Mouse (Mus musculus) CH12.LX (cell line): ENCODE measurements around the gene Usp11. TPM values are rescaled to one million over a fixed set of nuclear protein-coding genes. Genes with fewer than 3 reads are reported as not detected.

Experiments used
- DNase-seq: peaks from one replicate; pipeline ENCODE4 v3.0.0-alpha.2; 2013; ENCODE audit errors: extremely low read depth
- H3K27ac ChIP-seq: 2 replicates; pipeline ENCODE4 v1.5.1; 2012; ENCODE audit warnings: low read depth, mild to moderate bottlenecking, control low read depth, moderate library complexity; ENCODE audit not compliant: insufficient read depth
- H3K27me3 ChIP-seq: replicated peaks from 2 replicates; pipeline ENCODE3; 2012; ENCODE audit warnings: inconsistent platforms
- H3K36me3 ChIP-seq, 2 experiments: replicated peaks in 1 of 2; 2 replicates each; pipeline versions ENCODE3 to v1.6.1; 2012; ENCODE audit warnings: inconsistent platforms in 1 of 2, low read length in 1 of 2, mild to moderate bottlenecking in 1 of 2, mixed read lengths in 1 of 2, moderate library complexity in 1 of 2; ENCODE audit not compliant: control insufficient read depth in 1 of 2, insufficient read depth in 1 of 2
- H3K4me1 ChIP-seq, 2 experiments: 2 replicates each; pipeline ENCODE4 v1.6.1; 2012; ENCODE audit warnings: inconsistent platforms in 1 of 2, moderate library complexity in 1 of 2; ENCODE audit not compliant: insufficient read depth in 2 of 2, control insufficient read depth in 1 of 2
- H3K4me2 ChIP-seq: 2 replicates; pipeline ENCODE4 v1.6.1; 2012; ENCODE audit warnings: low read depth, mild to moderate bottlenecking, control low read depth; ENCODE audit not compliant: poor library complexity, insufficient read depth, severe bottlenecking
- H3K4me3 ChIP-seq, 3 experiments: fragments of 150-350 bp in 1 of 3; sonication (generic) in 1 of 3; replicated peaks in 1 of 3; 2 replicates each; pipeline versions ENCODE3 to v1.5.1; 2011 to 2012; ENCODE audit warnings: low read depth in 2 of 3, low read length in 2 of 3, mild to moderate bottlenecking in 2 of 3, moderate library complexity in 2 of 3, control low read depth in 1 of 3, improper control_type of control experiment in 1 of 3, inconsistent platforms in 1 of 3, mixed read lengths in 1 of 3; ENCODE audit not compliant: poor library complexity in 1 of 3
- H3K79me2 ChIP-seq: replicated peaks from 2 replicates; pipeline ENCODE4 v1.6.1; 2012; ENCODE audit warnings: mild to moderate bottlenecking, moderate library complexity; ENCODE audit not compliant: control insufficient read depth, poor library complexity, insufficient read depth, severe bottlenecking; ENCODE audit errors: extremely low read depth
- H3K9ac ChIP-seq: 2 replicates; pipeline ENCODE4 v1.6.1; 2012; ENCODE audit warnings: low read depth, mild to moderate bottlenecking, control low read depth, moderate library complexity; ENCODE audit not compliant: insufficient read depth
- H3K9me3 ChIP-seq: replicated peaks from 2 replicates; pipeline ENCODE3; 2012; ENCODE audit warnings: low read length, inconsistent platforms, mixed read lengths
- IRF4 ChIP-seq: IDR thresholded peaks from 2 replicates; pipeline ENCODE4 v1.6.1; 2014; ENCODE audit warnings: low read depth, mild to moderate bottlenecking, inconsistent platforms, low read length, improper control_type of control experiment
- MEF2A ChIP-seq: IDR thresholded peaks from 2 replicates; pipeline ENCODE4 v1.6.1; 2014; ENCODE audit warnings: low read depth, mild to moderate bottlenecking, inconsistent platforms, low read length, improper control_type of control experiment, borderline replicate concordance
- dilution Hi-C: fragments of 300-500 bp; cut with MboI; formaldehyde crosslinking; loops from 2 replicates; pipeline ENCODE4 v1.14.3; 2020; ENCODE audit warnings: low sequenced_read_pairs; ENCODE audit not compliant: extremely low pct_unique_long_range_greater_than_20kb, extremely low pct_ligation_motif_present
- in situ Hi-C: fragments of 300-500 bp; cut with MboI; formaldehyde crosslinking; loops from 3 replicates; pipeline ENCODE4 v1.14.3; 2019; ENCODE audit warnings: low sequenced_read_pairs, low pct_ligation_motif_present, low pct_unique_long_range_greater_than_20kb, mixed read lengths
- polyA plus RNA-seq: library from polyadenylated mRNA; unstranded; fragments of >175 nt; gene quantifications from 2 replicates; pipeline ENCODE4 v1.2.1, GENCODE M21; 2012; ENCODE audit warnings: low read depth; ENCODE audit not compliant: insufficient read length
- total RNA-seq, 2 experiments: library from RNA; depleted of rRNA; stranded (reverse); fragments of 300-350 nt in 1 of 2; fragments of >200 nt in 1 of 2; gene quantifications; 2 replicates each; pipeline ENCODE4 v1.2.3; 2012 to 2014

Gene Usp11
- total and polyA plus RNA-seq, 3 experiments: 4.0 to 11.2 (median 6.3) TPM

DNA sequence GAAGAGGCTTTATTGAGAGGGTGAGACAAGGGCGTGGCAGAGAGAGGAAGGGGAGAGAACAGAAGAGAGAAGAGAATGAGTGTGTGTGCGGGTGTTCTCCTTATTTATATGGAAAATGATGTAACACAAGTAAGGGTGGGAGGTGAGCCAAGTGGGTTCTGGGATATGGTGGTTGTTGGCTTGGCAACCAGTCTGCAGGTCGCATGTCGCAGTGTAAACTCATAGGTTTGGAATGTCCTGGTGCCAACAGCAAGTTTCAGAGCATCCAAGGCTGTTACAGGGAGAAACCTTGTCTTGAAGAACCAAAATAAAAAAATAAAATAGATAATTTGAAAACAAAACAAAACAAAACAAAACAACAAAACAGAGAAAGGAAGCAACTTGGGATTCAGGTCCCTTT lies 57.5 kb downstream of the Usp11 start:
- Histone ChIP-seq H3K27ac (no peak overlapping the region), H3K4me2 (no peak overlapping the region), H3K79me2 (no peaks in the 10 kb centered on the region), H3K36me3 (no peaks in the 10 kb centered on the region), H3K4me3 (no peak overlapping the region), H3K9me3 (no peaks in the 10 kb centered on the region), H3K27me3 (no peaks in the 10 kb centered on the region), H3K9ac (no peak overlapping the region), H3K4me1 (no peaks in the 10 kb centered on the region)
- DNase-seq: no peak
- in situ Hi-C loops (no loop called here), dilution Hi-C loops (no loop called here)
- TF ChIP-seq IRF4 (no peak), MEF2A (no peak)

Other genes starting within 250 kb of the Usp11 start
- gene Rgn, start 154.1 kb upstream of the Usp11 start, total RNA-seq (2012; rRNA removed): not detected in 2 replicates
- gene Rgn, start 154.1 kb upstream of the Usp11 start, total RNA-seq (2014; rRNA removed): not detected in 2 replicates
- gene Rgn, start 154.1 kb upstream of the Usp11 start, polyA plus RNA-seq: not detected in 2 replicates
- 81.5 and 83.8 TPM in 2 replicates for gene Rbm10, start 86.4 kb upstream of the Usp11 start, total RNA-seq (2012; rRNA removed)
- 49.9 and 55.7 TPM in 2 replicates for gene Rbm10, start 86.4 kb upstream of the Usp11 start, total RNA-seq (2014; rRNA removed)
- 67.1 and 71.1 TPM in 2 replicates for gene Rbm10, start 86.4 kb upstream of the Usp11 start, polyA plus RNA-seq
- 166 and 176 TPM in 2 replicates for gene Ndufb11, start 86.3 kb upstream of the Usp11 start, total RNA-seq (2012; rRNA removed)
- gene Ndufb11, start 86.3 kb upstream of the Usp11 start, total RNA-seq (2014; rRNA removed): 156 and 165 TPM in 2 replicates
- gene Ndufb11, start 86.3 kb upstream of the Usp11 start, polyA plus RNA-seq: 159 and 161 TPM in 2 replicates
- 164 and 177 TPM in 2 replicates for gene Uba1, start 45.6 kb upstream of the Usp11 start, total RNA-seq (2012; rRNA removed)
- gene Uba1, start 45.6 kb upstream of the Usp11 start, total RNA-seq (2014; rRNA removed): 138 and 142 TPM in 2 replicates
- gene Uba1, start 45.6 kb upstream of the Usp11 start, polyA plus RNA-seq: 202 and 218 TPM in 2 replicates
- gene Cdk16, start 16.0 kb upstream of the Usp11 start, total RNA-seq (2012; rRNA removed): 17.4 and 18.5 TPM in 2 replicates
- 10.1 and 11.1 TPM in 2 replicates for gene Cdk16, start 16.0 kb upstream of the Usp11 start, total RNA-seq (2014; rRNA removed)
- gene Cdk16, start 16.0 kb upstream of the Usp11 start, polyA plus RNA-seq: 21.3 and 27.0 TPM in 2 replicates
- 60.6 and 63.8 TPM in 2 replicates for gene Araf, start 93.9 kb downstream of the Usp11 start, total RNA-seq (2012; rRNA removed)
- gene Araf, start 93.9 kb downstream of the Usp11 start, total RNA-seq (2014; rRNA removed): 52.8 and 55.9 TPM in 2 replicates
- gene Araf, start 93.9 kb downstream of the Usp11 start, polyA plus RNA-seq: 72.2 and 79.7 TPM in 2 replicates
- gene Timp1, start 166.3 kb downstream of the Usp11 start, total RNA-seq (2012; rRNA removed): 0.13 TPM in 1 of 2 replicates, not detected in the other
- not detected in 2 replicates for gene Timp1, start 166.3 kb downstream of the Usp11 start, total RNA-seq (2014; rRNA removed)
- 0.36 and 0.49 TPM in 2 replicates for gene Timp1, start 166.3 kb downstream of the Usp11 start, polyA plus RNA-seq
- gene Syn1, start 217.1 kb downstream of the Usp11 start, total RNA-seq (2012; rRNA removed): 0.17 and 0.38 TPM in 2 replicates
- gene Syn1, start 217.1 kb downstream of the Usp11 start, total RNA-seq (2014; rRNA removed): 0.08 TPM in 1 of 2 replicates, not detected in the other
- gene Syn1, start 217.1 kb downstream of the Usp11 start, polyA plus RNA-seq: 0.42 and 0.51 TPM in 2 replicates
- gene Cfp, start 227.6 kb downstream of the Usp11 start, total RNA-seq (2012; rRNA removed): 26.1 and 30.0 TPM in 2 replicates
- 23.0 and 24.2 TPM in 2 replicates for gene Cfp, start 227.6 kb downstream of the Usp11 start, total RNA-seq (2014; rRNA removed)
- 58.2 and 66.9 TPM in 2 replicates for gene Cfp, start 227.6 kb downstream of the Usp11 start, polyA plus RNA-seq
- 4.7 and 4.8 TPM in 2 replicates for gene Elk1, start 246.7 kb downstream of the Usp11 start, total RNA-seq (2012; rRNA removed)
- 3.5 and 4.0 TPM in 2 replicates for gene Elk1, start 246.7 kb downstream of the Usp11 start, total RNA-seq (2014; rRNA removed)
- gene Elk1, start 246.7 kb downstream of the Usp11 start, polyA plus RNA-seq: 7.6 and 8.3 TPM in 2 replicates